Mouse (Mus musculus) heart, postnatal 14 days (tissue): ENCODE results near the gene Skiv2l. TPM values are rescaled to one million over a fixed set of nuclear protein-coding genes. Genes with fewer than 3 reads are reported as not detected.

Experiments
- DNase-seq, 2 experiments: peaks; one replicate each; pipeline ENCODE4 v3.0.0; 2021 to 2022
- intact Hi-C: fragments of 180-260 bp; cut with DNase I; formaldehyde crosslinking; loops from one replicate; pipeline ENCODE4 v1.15.1; 2025
- total RNA-seq, 2 experiments: library from RNA; stranded (reverse); gene quantifications; 2 replicates each; pipeline ENCODE4 v1.2.3; 2021

Skiv2l gene
- total RNA-seq, 2 experiments from 2014 or later: 25.0 to 25.4 TPM

GRCm38 (mm10) chr17:34881166-34881565 lies 31.2 kb upstream of the Skiv2l start:
- intact Hi-C loops: no loop called here
- no peak for DNase-seq

- intact Hi-C loops: no loop called here
- no peak for DNase-seq
Measured at GRCm38 (mm10) chr17:34879336-34879879, 29.4 kb upstream of the Skiv2l start, which contains the start of gene Zbtb12. TSS of gene Zbtb12 (plus strand) at chr17:34879483.

DNA sequence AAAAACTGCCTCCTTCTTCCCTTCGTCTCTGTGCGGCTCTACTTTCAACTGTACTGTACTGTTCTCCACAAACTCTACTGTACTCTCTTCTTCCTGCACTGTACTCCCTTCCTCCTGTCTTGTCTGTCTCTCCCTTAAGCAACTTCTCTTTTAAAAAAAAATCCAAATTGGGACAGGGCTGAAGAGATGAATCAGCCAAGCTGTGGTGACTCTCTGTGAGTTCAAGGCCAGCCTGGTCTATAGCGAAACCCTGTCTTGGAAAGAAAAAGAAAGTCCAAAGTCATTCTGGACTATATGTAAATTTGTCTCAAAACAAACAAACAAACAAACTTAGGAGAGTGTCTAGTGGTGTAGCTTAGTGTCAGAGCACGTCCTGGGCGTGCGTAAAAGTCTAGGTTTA lies 24.3 kb upstream of the Skiv2l start:
- intact Hi-C loops: no loop called here
- no peak for DNase-seq

DNA sequence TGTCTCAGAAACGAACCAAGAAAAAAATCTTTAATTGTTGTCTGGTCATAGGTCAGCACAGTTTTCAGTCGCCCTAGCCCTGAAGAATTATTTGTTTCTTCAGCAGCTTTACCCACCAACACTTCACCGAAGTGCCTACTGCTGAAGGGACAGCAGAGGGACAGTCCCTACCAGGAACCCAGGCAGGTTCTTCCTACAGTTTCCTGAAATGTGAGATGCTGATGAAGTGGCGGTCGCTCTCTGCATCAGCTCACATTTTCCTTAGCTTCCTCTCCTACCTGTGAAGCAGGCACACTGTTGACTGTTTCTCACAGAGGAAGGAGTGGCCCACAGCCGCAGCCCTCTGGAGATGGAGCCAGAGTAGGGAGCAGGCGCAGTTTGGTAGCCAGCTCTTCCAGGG lies 16.0 kb upstream of the Skiv2l start:
- no peak for DNase-seq
- intact Hi-C loops: loop anchor here (5.0 kb wide), 1 partner anchor 56 kb away; no protein-coding TSS in a partner anchor

DNA sequence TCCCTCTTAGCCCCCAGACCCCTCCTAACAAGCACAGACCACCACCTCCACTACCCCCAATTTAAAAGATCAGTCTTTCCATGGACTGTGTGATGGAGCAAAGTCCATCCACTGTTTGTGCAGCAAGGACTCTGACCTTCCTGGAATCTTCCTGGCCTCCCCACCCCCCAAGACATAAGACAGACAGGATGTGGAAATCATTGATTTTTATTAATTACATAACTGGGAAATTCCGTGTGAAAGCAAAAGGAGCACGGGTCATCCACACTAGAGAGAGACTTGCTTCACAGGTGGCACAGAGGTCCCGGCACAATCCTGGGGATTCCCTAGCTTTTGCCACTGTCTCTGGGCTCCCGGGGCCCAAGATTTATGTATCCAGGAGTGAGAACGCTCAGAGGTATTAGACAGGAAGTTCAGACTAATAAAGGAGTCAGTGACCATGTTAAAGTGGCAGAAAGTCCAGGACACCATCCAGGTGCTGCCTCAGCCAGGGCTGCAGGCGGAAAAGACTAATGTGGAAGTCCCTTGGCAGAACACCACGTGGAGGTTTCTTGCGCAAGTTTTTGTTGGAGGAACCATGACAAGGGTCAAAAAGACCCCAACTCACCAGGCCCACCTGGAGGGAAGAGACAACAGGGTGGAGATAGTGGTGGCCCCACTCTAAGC lies 12.5 kb upstream of the Skiv2l start, which contains the start of gene Cfb:
Gene Cfb (minus strand): TSS at position 103 of the 666 bp plus-strand sequence.
- intact Hi-C loops: no loop called here

GRCm38 (mm10) chr17:34861704-34862415 lies 11.8 kb upstream of the Skiv2l start:
- DNase-seq: no peak
- intact Hi-C loops: no loop called here

More for the DNA sequence above, 12.5 kb upstream of the Skiv2l start, which contains the start of gene Cfb:
- DNase-seq: no peak

GRCm38 (mm10) chr17:34860514-34860913 lies 10.5 kb upstream of the Skiv2l start:
- no peak for DNase-seq
- intact Hi-C loops: no loop called here

GRCm38 (mm10) chr17:34858670-34859069 lies 8.7 kb upstream of the Skiv2l start:
- intact Hi-C loops: loop anchor here (10.0 kb wide), 1 partner anchor 86 kb away; no protein-coding TSS in a partner anchor
- no peak for DNase-seq

GRCm38 (mm10) chr17:34855825-34856224 lies 5.8 kb upstream of the Skiv2l start:
- intact Hi-C loops: loop anchor here (1.0 to 10.0 kb wide), 2 partner anchors 56 to 89 kb away; no protein-coding TSS in a partner anchor
- DNase-seq: peak; percentile 61 to 77

DNA sequence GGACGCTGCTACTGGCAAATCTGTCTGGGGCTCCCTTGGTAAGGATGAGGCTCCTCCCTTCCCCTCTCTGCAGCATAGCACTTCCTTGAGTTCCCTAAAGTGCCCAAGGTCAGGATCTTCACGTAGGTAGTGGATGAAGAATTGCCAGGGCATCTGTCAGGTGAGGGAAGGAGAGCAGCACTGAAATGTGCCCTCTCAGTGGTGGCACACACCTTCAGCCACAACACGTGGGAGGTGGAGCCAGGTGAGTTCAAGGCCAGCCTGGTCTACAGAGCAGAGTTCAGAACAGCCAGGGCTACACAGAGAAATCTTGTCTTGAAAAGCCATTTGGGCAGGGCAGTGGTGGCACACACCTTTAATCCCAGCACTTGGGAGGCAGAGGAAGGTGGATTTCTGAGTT lies 4.8 kb upstream of the Skiv2l start:
- intact Hi-C loops: loop anchor here (1.0 to 10.0 kb wide), 4 partner anchors 58 to 388 kb away; partner anchors contain the start of genes Ddx39b and Lsm2
- no peak for DNase-seq

DNA sequence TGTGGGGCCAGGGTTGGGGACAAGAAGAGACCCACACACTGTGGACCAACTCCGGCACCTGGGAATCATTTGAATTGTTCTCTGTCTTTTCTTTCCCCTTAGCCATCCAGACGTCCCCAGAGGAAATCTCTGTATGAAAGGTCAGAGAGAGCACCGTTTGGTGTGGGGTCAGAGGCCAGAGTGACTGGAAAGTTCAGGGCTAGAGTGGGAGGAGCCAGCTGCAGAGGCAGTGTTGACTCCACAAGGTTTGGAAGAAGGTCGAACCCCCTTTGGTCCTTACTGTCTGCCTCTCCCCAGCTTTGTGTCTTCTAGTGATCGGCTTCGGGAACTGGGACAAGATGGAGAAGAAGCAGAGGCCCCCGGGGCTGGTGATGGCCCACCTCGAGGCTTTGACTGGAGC lies 3.5 kb upstream of the Skiv2l start:
- no peak for DNase-seq
- intact Hi-C loops: loop anchor here (5.0 to 10.0 kb wide), 3 partner anchors 91 to 389 kb away; partner anchors contain the start of genes Ddx39b and Lsm2

DNA sequence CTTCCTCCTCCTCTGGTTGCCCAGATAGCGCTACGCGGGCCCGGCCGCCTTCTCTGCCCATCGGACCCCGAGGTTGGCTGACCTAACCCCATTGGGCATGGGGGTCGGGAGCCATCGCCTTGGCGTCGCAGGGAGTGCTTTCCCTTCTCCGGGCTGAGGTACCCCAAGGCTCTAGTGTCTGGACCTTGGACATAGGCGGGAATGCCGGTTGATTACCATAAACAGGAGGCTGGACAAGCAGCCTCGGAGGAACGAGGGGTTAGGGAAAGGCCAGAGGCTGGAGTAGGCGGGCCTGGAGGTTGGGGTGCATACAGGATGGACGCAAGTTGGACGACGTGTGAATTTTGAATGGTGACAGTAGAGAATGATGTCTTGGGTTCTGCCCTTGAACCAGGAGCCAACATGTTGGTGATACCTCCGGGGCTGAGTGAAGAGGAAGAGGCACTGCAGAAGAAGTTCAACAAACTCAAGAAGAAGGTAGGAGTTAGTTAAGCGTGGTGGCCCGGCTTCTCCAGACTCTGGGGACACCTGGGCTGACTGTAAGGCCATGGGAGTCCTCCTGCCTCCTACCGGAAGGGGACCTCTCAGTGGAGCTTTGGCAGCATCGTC lies 611 bp upstream of the Skiv2l start:
- DNase-seq: no peak
- intact Hi-C loops: loop anchor here (2.0 to 10.0 kb wide), 4 partner anchors 48 to 392 kb away; partner anchors contain the start of genes C2, Ddx39b, Ehmt2 and Lsm2

GRCm38 (mm10) chr17:34847615-34848014 lies 2.4 kb downstream of the Skiv2l start:
- intact Hi-C loops: no loop called here
- no peak for DNase-seq

DNA sequence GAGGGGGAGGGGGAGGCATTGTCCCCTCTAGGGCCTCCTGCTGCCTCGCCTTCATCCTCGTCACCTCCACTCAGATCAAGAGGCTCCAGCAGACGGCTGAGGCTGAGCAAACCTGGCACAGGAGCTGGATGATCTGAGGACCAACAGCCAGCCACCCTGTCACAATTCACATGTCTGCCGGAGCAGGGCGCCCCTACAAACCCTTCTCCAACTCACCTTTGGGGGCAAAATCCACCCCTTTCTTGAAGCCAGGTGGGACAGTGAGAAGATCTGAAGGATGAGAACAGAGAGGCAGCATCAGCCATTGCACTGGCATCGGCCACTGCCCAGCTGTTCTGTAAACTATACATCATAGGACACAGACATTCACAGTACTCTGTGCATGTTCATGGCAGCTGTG lies 2.8 kb downstream of the Skiv2l start:
- intact Hi-C loops: no loop called here
- no peak for DNase-seq

- DNase-seq: no peak
- intact Hi-C loops: no loop called here
Measured at GRCm38 (mm10) chr17:34844884-34845283, 5.1 kb downstream of the Skiv2l start.

- no peak for DNase-seq
- intact Hi-C loops: no loop called here
Measured at GRCm38 (mm10) chr17:34840736-34841307, 9.2 kb downstream of the Skiv2l start.

DNA sequence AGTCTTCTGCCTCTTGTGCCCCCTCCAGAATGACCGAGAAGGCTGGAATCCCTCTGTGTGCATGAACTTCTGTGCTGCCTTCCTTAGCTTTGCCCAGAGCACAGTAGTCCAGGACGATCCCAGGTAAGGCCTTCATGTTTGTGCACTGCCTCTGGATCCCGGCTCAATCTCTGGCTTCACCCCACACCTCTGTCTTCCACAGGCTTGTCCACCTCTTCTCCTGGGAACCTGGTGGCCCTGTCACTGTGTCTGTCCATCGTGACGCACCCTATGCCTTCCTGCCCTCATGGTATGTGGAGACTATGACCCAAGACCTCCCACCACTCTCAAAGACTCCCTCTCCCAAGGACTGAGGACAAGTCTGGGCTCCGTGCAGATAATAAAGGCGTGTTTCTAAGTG lies 11.2 kb downstream of the Skiv2l start:
- intact Hi-C loops: no loop called here
- no peak for DNase-seq

DNA sequence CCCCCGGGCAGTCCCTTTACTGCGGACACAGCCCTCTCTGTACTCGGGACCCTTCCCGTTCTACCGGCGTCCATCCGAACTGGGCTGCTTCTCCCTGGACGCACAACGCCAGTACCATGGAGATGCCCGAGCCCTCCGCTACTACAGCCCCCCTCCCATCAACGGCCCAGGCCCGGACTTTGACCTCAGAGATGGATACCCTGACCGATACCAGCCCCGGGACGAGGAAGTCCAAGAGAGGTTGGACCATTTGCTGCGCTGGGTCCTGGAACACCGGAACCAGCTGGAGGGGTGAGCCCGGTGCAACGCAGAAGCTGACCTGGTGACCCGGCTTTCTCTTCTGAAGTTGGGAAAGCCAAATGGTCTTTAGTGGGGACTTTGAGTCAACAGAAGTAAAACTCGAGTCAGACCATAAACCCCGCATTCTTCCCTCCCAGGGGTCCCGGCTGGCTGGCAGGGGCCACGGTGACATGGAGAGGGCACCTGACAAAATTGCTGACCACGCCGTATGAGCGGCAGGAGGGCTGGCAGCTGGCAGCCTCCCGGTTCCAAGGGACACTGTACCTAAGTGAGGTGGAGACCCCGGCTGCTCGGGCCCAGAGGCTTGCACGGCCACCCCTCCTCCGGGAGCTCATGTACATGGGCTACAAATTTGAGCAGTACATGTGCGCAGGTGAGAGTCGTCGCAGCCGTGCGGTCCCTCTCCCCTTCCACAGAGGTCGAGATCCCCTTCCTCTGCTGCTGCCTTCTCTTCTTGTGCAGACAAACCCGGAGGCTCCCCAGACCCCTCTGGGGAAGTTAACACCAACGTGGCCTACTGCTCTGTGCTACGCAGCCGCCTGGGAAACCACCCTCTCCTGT lies 12.3 kb downstream of the Skiv2l start:
- intact Hi-C loops: no loop called here
- DNase-seq: no peak

DNA sequence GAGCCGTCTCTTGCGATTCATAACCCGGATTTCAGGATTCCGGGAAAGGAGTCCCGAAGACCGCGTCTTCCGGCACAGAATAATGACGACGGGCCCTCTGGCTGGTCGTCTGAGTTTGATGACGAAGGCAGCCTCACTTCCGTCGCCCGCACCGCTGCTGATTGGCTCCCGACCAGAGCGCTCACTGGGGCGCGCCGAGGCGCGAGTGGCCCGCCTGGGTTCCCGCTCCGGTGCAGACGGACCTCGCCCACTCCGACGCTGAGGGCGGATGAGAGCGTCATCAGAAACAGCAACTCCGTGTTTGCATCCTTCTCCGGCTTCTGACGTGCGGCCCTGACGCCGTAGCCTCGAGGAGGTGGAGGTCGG lies 13.2 kb downstream of the Skiv2l start, which contains the start of the genes Stk19 and Dxo:
Gene Stk19 (minus strand): TSS at position 90 of the 366 bp plus-strand sequence.
Gene Dxo (plus strand): TSS at position 164 of the 366 bp plus-strand sequence.
- peak; percentile 94 to 98 for DNase-seq
- intact Hi-C loops: no loop called here
